Mouse (Mus musculus): ENCODE data around the gene Vash1.

- TF ChIP-seq POLR2A (IDR thresholded peaks at IDR 0.05; ENCODE audit: extremely low read depth, insufficient read depth, low read length) (no peak), CTCF (IDR thresholded peaks at IDR 0.05; ENCODE audit: low read depth, low read length) (no peak)
Observed at GRCm38 (mm10) chr12:86681626-86682025, 3.1 kb downstream of the Vash1 start.
